Mouse (Mus musculus): ENCODE results near the gene Vps13d. TPM values are rescaled to one million over a fixed set of nuclear protein-coding genes. Genes with fewer than 3 reads are reported as not detected.

The Vps13d gene
- polyA plus RNA-seq, 1 experiment from 2014 or later, result 76.6 TPM

GRCm38 (mm10) chr4:144928693-144929436, 265.9 kb downstream of the Vps13d start:
- H3K27ac ChIP-seq, result no peak overlapping the region
- no peak overlapping the region for H3K4me3 ChIP-seq (ENCODE audit: inconsistent target)
- WGBS (ENCODE audit: missing documents), result 91% methylated on average over 5 of the region's 5 CpGs
- peaks cover 28% of the 10 kb centered on the region for H3K36me3 ChIP-seq (ENCODE audit: inconsistent target)
- no peaks in the 10 kb centered on the region for H3K79me2 ChIP-seq (ENCODE audit: inconsistent target)

Other genes with a start within 250 kb of the Vps13d start
- gene Tnfrsf1b, start 51.9 kb upstream of the Vps13d start, polyA plus RNA-seq (2018), result 132 to 265 TPM (median 207 TPM) in 3 replicates
- 0.25 to 0.66 TPM (median 0.59 TPM) in 3 replicates for gene Tnfrsf8, start 120.2 kb upstream of the Vps13d start, polyA plus RNA-seq (2018)